Mouse (Mus musculus): ENCODE measurements around the gene Tmco3.

DNA sequence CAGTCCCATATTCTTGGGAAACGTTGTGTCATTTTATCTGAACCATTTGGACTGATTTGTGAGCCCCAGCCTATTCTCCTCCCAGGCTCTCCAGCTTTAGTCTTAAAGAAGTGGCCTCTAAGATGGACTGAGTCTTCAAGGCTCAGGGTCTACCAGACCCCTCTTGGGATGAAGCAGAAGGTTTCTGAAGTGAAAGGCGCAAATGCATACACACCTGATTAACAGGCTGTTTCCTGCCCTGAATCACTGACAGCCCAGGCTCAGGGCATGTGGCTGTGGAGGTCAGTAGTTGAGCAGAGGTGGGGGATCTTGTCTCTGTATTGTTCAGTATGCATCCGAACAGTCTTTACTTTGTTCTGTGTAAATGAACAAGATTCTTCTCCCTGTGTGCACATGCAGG, 49.7 kb downstream of the Tmco3 start:
- TF ChIP-seq POLR2AphosphoS2 (IDR thresholded peaks at IDR 0.05; ENCODE audit: insufficient read length, low read depth) (no peak), TCF12 (IDR thresholded peaks at IDR 0.05; ENCODE audit: insufficient read depth, poor library complexity, severe bottlenecking) (no peak), POLR2A (IDR thresholded peaks at IDR 0.05; ENCODE audit: insufficient read length, low read depth) (no peak), MAX (IDR thresholded peaks at IDR 0.05; ENCODE audit: low read depth) (no peak), MYOG (IDR thresholded peaks at IDR 0.05; ENCODE audit: control insufficient read depth in 1 of 3, insufficient read depth in 1 of 3, insufficient read length in 2 of 3, low read depth in 2 of 3) (no peak), E2F4 (IDR thresholded peaks at IDR 0.05; ENCODE audit: insufficient read depth) (no peak), CEBPB (IDR thresholded peaks at IDR 0.05; ENCODE audit: insufficient read depth, poor library complexity, severe bottlenecking) (no peak), MYOD1 (IDR thresholded peaks at IDR 0.05; ENCODE audit: control insufficient read depth in 1 of 3, insufficient read length in 2 of 3, low read depth in 2 of 3) (no peak), USF1 (IDR thresholded peaks at IDR 0.05; ENCODE audit: low read depth) (no peak), REST (IDR thresholded peaks at IDR 0.05; ENCODE audit: insufficient read depth, insufficient read length) (no peak), SRF (IDR thresholded peaks at IDR 0.05; ENCODE audit: control insufficient read depth, insufficient read length, low read depth) (no peak), TCF3 (IDR thresholded peaks at IDR 0.05; ENCODE audit: insufficient read length, low read depth) (no peak)
